Mouse (Mus musculus) liver, postnatal 0 days (tissue): ENCODE data around the gene Mvd. TPM values are rescaled to one million over a fixed set of nuclear protein-coding genes. Genes with fewer than 3 reads are reported as not detected.
A peak's percentile ranks its signal among the peaks of the same experiment; 100 is the strongest.

Experiments used
- ATAC-seq: fragments of 200-750 bp; cut with Nextera tagmentation; 2 replicates; pipeline ENCODE4 v1.8.0; 2017; ENCODE audit warnings: mild to moderate bottlenecking, moderate library complexity
- DNase-seq: peaks from one replicate; pipeline ENCODE4 v3.0.0-alpha.2; 2016
- H3K27ac ChIP-seq: fragments of 300-500 bp; sonication (generic); 2 replicates; pipeline ENCODE4 v1.5.1; 2014; ENCODE audit warnings: antibody characterized with exemption, moderate library complexity, mild to moderate bottlenecking, low read depth
- H3K27me3 ChIP-seq: fragments of 300-500 bp; sonication (generic); 2 replicates; pipeline ENCODE4 v1.6.1; 2014; ENCODE audit warnings: low read length, control low read depth, mixed read lengths; ENCODE audit not compliant: insufficient read depth
- H3K36me3 ChIP-seq: fragments of 300-500 bp; sonication (generic); replicated peaks from 2 replicates; pipeline ENCODE4 v1.6.1; 2014; ENCODE audit warnings: mild to moderate bottlenecking, control low read depth, low read length, moderate library complexity, mixed read lengths; ENCODE audit not compliant: insufficient read depth
- H3K4me1 ChIP-seq: fragments of 300-500 bp; sonication (generic); 2 replicates; pipeline ENCODE4 v1.6.1; 2014; ENCODE audit warnings: antibody characterized with exemption, mild to moderate bottlenecking, control low read depth; ENCODE audit not compliant: insufficient read depth
- H3K4me2 ChIP-seq: fragments of 300-500 bp; sonication (generic); 2 replicates; pipeline ENCODE4 v1.6.1; 2014; ENCODE audit warnings: low read depth, mild to moderate bottlenecking, low read length, moderate library complexity, mixed read lengths
- H3K4me3 ChIP-seq: fragments of 300-500 bp; sonication (generic); 2 replicates; pipeline ENCODE4 v1.5.1; 2014; ENCODE audit warnings: low read depth, low read length
- H3K9ac ChIP-seq: fragments of 300-500 bp; sonication (generic); replicated peaks from 2 replicates; pipeline ENCODE4 v1.6.1; 2014; ENCODE audit warnings: mild to moderate bottlenecking, moderate library complexity
- H3K9me3 ChIP-seq: fragments of 300-500 bp; sonication (generic); 2 replicates; pipeline ENCODE4 v1.6.1; 2016; ENCODE audit warnings: mild to moderate bottlenecking, control low read depth, low read length, mixed read lengths
- CTCF ChIP-seq: sonication (generic); IDR thresholded peaks from 2 replicates; pipeline ENCODE4 v1.5.1; 2016; ENCODE audit warnings: antibody characterized with exemption, low read depth
- EP300 ChIP-seq: IDR thresholded peaks from 2 replicates; pipeline ENCODE4 v1.6.1; 2016; ENCODE audit warnings: antibody characterized with exemption, low read depth, mild to moderate bottlenecking
- WGBS: fragments of 180-500 bp; shearing (Covaris S2); extraction: QIAGEN DNeasy Blood & Tissue Kit; methylation state at CpG from one replicate; pipeline ENCODE4 v1.1.7; 2014; ENCODE audit not compliant: insufficient replicate concordance; 5-methylcytosine and 5-hydroxymethylcytosine counted together
- polyA plus RNA-seq: library from polyadenylated mRNA; unstranded; fragments of >200 nt; fragmentation: Nextera tagmentation; extraction: Ambion mirVana; gene quantifications from 2 replicates; pipeline ENCODE4 v1.2.1, GENCODE M21; 2015

Mvd gene
- polyA plus RNA-seq: 4.9 and 5.8 TPM in 2 replicates

DNA sequence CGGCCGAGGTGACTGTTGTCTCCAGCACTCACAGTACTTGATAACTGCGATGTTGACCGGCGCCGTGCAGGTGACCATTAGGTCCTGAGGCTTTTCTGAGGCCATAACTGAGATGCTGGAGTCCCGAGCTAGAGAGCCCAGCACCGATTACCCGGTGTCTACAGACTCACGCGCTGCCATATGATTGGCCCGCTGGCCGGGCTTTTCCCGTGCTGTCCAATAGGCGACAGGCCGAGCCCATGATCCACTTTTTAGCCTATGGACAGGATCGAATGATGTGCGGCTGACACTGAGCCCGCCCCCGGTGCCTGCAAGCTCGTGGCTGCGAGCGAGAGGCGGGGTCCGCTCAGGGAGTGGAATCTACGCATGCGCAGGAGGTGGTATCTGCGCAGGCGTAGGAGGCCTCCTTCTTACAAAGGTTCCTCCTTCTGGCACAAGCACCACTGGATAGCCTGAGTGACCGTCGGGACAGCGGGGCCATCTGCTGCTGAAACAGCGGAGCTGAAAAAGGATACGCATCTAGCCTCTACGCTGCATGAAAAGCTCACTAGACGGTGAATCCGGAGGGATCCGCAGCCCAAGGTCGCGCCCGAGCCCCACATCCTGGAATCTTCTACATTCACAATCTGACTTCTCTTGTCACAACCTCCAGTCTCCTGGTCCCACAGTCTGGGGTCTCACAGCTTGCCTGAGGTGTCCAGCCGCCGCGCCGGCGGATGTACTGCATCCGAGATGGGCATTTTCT, at the start of gene Mvd:
Gene Mvd (minus strand): TSS at position 161 of the 745 bp plus-strand sequence.
- Histone ChIP-seq H3K27me3 (no peaks in the 10 kb centered on the region), H3K36me3 (peaks cover 9% of the 10 kb centered on the region; the same call in 1 of the 2 replicates), H3K4me1 (peaks cover 29% of the 10 kb centered on the region), H3K4me2 (peak within 1 kb of the TSS; percentile 100), H3K27ac (peak within 1 kb of the TSS; percentile 89), H3K4me3 (peak within 1 kb of the TSS; percentile 70), H3K9ac (peak within 1 kb of the TSS; percentile 73), H3K9me3 (no peaks in the 10 kb centered on the region)
- ATAC-seq (peak; percentile 96), DNase-seq (peak; percentile 98)
- TF ChIP-seq EP300 (no peak), CTCF (peak; percentile 58)
- WGBS: under 1% methylated on average over 47 of the region's 47 CpGs

GRCm38 (mm10) chr8:122488387-122488786, 45.2 kb upstream of the Mvd start:
- H3K36me3 ChIP-seq: peaks cover 67% of the 10 kb centered on the region
- no peak overlapping the region for H3K4me3 ChIP-seq
- no peak overlapping the region for H3K4me2 ChIP-seq
- TF ChIP-seq CTCF: no peak
- TF ChIP-seq EP300: no peak
- no peak overlapping the region for H3K9ac ChIP-seq
- WGBS: 94% methylated on average over 9 of the region's 9 CpGs
- H3K27ac ChIP-seq: no peak overlapping the region
- H3K4me1 ChIP-seq: no peaks in the 10 kb centered on the region
- DNase-seq (no peak), ATAC-seq (no peak)
- no peaks in the 10 kb centered on the region for H3K27me3 ChIP-seq
- no peaks in the 10 kb centered on the region for H3K9me3 ChIP-seq

DNA sequence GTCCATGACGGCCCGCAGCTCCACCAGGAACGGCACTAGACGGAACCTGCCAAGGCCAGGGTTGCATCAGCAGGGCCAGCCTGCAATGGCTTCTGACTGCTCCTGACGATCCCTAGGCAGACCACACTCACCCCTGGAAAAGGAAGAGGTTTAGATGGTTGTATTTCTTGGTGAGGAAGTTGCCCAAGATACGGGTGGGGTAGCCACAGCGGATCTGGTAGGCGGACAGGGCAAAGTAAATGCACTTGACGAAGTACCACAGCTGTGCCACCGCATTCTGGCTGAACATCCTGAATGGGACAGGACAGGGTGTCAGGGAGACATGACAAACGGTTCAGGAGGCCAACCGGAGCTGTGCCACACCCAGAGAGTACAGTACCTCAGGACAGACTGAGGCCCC, 41.6 kb upstream of the Mvd start:
- Histone ChIP-seq H3K27me3 (no peaks in the 10 kb centered on the region), H3K9me3 (no peaks in the 10 kb centered on the region), H3K4me3 (no peak overlapping the region), H3K27ac (no peak overlapping the region), H3K4me1 (no peaks in the 10 kb centered on the region), H3K9ac (no peak overlapping the region), H3K36me3 (peaks cover 75% of the 10 kb centered on the region), H3K4me2 (no peak overlapping the region)
- DNase-seq (no peak), ATAC-seq (no peak; the same call in 1 of the 2 replicates)
- WGBS: 69% methylated on average over 12 of the region's 12 CpGs
- no peak for TF ChIP-seq CTCF
- no peak for TF ChIP-seq EP300

- Histone ChIP-seq H3K36me3 (peaks cover 75% of the 10 kb centered on the region), H3K4me2 (no peak overlapping the region), H3K4me3 (no peak overlapping the region), H3K27ac (no peak overlapping the region), H3K9me3 (no peaks in the 10 kb centered on the region), H3K4me1 (no peaks in the 10 kb centered on the region), H3K9ac (no peak overlapping the region), H3K27me3 (no peaks in the 10 kb centered on the region)
- no peak for DNase-seq
- no peak for ATAC-seq
- TF ChIP-seq CTCF (peak; percentile 56), EP300 (no peak)
- WGBS: 94% methylated on average over 7 of the region's 7 CpGs
Measured at GRCm38 (mm10) chr8:122483877-122484276, 40.7 kb upstream of the Mvd start.

- Histone ChIP-seq H3K4me3 (no peak overlapping the region), H3K27me3 (no peaks in the 10 kb centered on the region), H3K9me3 (no peaks in the 10 kb centered on the region), H3K4me1 (no peaks in the 10 kb centered on the region), H3K4me2 (no peak overlapping the region), H3K36me3 (peaks cover 78% of the 10 kb centered on the region), H3K9ac (no peak overlapping the region), H3K27ac (no peak overlapping the region)
- no peak for DNase-seq
- TF ChIP-seq EP300: no peak
- WGBS: 88% methylated on average over 8 of the region's 8 CpGs
- ATAC-seq: no peak
Measured at GRCm38 (mm10) chr8:122482448-122482847, 39.2 kb upstream of the Mvd start.

GRCm38 (mm10) chr8:122475580-122476320, 32.5 kb upstream of the Mvd start, which contains the start of the genes Rnf166 and Ctu2:
Gene Rnf166, minus strand, starts transcription at chr8:122476064.
Gene Ctu2, plus strand, starts transcription at chr8:122476143.
- no peaks in the 10 kb centered on the region for H3K9me3 ChIP-seq
- 2% methylated on average over 66 of the region's 103 CpGs for WGBS
- H3K4me1 ChIP-seq: peaks cover 18% of the 10 kb centered on the region
- peak within 1 kb of the TSS; percentile 87 for H3K4me3 ChIP-seq
- ATAC-seq: peak; percentile 93
- DNase-seq: peak; percentile 94
- H3K9ac ChIP-seq: peak within 1 kb of the TSS; percentile 83
- peak within 1 kb of the TSS; percentile 92 for H3K4me2 ChIP-seq
- H3K36me3 ChIP-seq: peaks cover 17% of the 10 kb centered on the region
- no peaks in the 10 kb centered on the region for H3K27me3 ChIP-seq
- H3K27ac ChIP-seq: peak within 1 kb of the TSS; percentile 74
- no peak for TF ChIP-seq CTCF
- TF ChIP-seq EP300: no peak
